Mouse (Mus musculus) embryonic facial prominence, embryonic 13.5 days (tissue): Measurements from ENCODE around the gene Mmd. TPM values are rescaled to one million over a fixed set of nuclear protein-coding genes. Genes with fewer than 3 reads are reported as not detected.

ENCODE experiments used
- ATAC-seq: fragments of 200-750 bp; cut with Nextera tagmentation; 2 replicates; pipeline ENCODE4 v1.8.0; 2017; ENCODE audit warnings: low read depth; ENCODE audit not compliant: insufficient number of reproducible peaks, insufficient read depth, low FRiP score, low TSS enrichment
- H3K27ac ChIP-seq: fragments of 300-500 bp; sonication (generic); 2 replicates; pipeline ENCODE4 v1.5.1; 2015; ENCODE audit warnings: moderate library complexity, mild to moderate bottlenecking, inconsistent platforms
- H3K27me3 ChIP-seq: fragments of 300-500 bp; sonication (generic); 2 replicates; pipeline ENCODE4 v1.6.1; 2015; ENCODE audit warnings: mild to moderate bottlenecking, inconsistent platforms
- H3K36me3 ChIP-seq: fragments of 300-500 bp; sonication (generic); 2 replicates; pipeline ENCODE4 v1.6.1; 2015; ENCODE audit warnings: mild to moderate bottlenecking, inconsistent platforms
- H3K4me1 ChIP-seq: fragments of 300-500 bp; sonication (generic); 2 replicates; pipeline ENCODE4 v1.6.1; 2015; ENCODE audit warnings: inconsistent platforms
- H3K4me2 ChIP-seq: fragments of 300-500 bp; sonication (generic); 2 replicates; pipeline ENCODE4 v1.6.1; 2015; ENCODE audit warnings: moderate library complexity, mild to moderate bottlenecking, inconsistent platforms
- H3K4me3 ChIP-seq: fragments of 300-500 bp; sonication (generic); 2 replicates; pipeline ENCODE4 v1.5.1; 2015; ENCODE audit warnings: mild to moderate bottlenecking, inconsistent platforms
- H3K9ac ChIP-seq: fragments of 300-500 bp; sonication (generic); 2 replicates; pipeline ENCODE4 v1.6.1; 2015; ENCODE audit warnings: mild to moderate bottlenecking, inconsistent platforms
- H3K9me3 ChIP-seq: fragments of 300-500 bp; sonication (generic); 2 replicates; pipeline ENCODE4 v1.6.1; 2016; ENCODE audit warnings: inconsistent platforms
- WGBS: fragments of 180-500 bp; shearing (Covaris S2); methylation state at CpG from one replicate; pipeline ENCODE4 v1.1.7; 2015; ENCODE audit warnings: mixed read lengths; 5-methylcytosine and 5-hydroxymethylcytosine counted together
- polyA plus RNA-seq: library from polyadenylated mRNA; unstranded; fragments of >200 nt; fragmentation: Nextera tagmentation; extraction: Ambion mirVana; gene quantifications from 2 replicates; pipeline ENCODE4 v1.2.1, GENCODE M21; 2015

Gene Mmd
- 47.5 and 49.1 TPM in 2 replicates for polyA plus RNA-seq

DNA sequence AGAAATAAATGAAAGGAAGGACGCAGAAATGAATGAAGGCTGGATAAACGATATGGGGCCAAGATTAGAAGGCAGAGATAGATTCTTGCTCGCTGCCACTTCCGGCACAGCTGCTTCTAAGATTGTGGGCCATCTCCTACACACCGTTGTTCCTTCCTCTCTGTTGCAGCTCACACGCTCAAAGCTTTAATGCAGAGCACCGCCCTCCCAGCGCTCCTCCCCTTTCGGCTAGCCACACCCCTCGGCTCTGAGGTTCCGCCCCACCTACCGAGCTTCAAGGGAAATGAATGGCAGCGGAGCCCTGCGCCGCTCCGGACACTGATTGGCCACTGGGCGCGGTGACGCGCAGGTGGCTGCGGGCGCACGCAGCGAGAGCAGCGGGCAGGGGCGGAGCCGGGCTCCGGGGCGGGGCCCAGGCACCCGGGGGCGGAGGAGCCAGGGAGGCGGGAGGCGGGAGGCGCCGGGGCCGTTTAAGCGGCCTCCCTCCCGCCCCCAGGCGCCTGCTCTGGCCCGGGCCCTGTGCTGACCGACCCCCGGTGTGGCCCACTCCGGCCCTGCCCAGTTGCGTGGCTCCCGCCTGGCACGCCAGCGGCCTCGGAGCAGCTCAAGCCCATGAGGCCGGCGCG lies at the start of gene Mmd:
Gene Mmd, plus strand, starts transcription at position 432 of the 626 bp plus-strand sequence.
- no peaks in the 10 kb centered on the region for H3K9me3 ChIP-seq
- H3K4me3 ChIP-seq = peak within 1 kb of the TSS; percentile 85
- ATAC-seq = peak; percentile 98
- no peaks in the 10 kb centered on the region for H3K27me3 ChIP-seq
- H3K4me2 ChIP-seq = peak within 1 kb of the TSS; percentile 81
- under 1% methylated on average over 51 of the region's 51 CpGs for WGBS
- peak within 1 kb of the TSS; percentile 89 for H3K27ac ChIP-seq
- peak within 1 kb of the TSS; percentile 97 for H3K9ac ChIP-seq
- no peaks in the 10 kb centered on the region for H3K36me3 ChIP-seq
- H3K4me1 ChIP-seq = peaks cover 34% of the 10 kb centered on the region

DNA sequence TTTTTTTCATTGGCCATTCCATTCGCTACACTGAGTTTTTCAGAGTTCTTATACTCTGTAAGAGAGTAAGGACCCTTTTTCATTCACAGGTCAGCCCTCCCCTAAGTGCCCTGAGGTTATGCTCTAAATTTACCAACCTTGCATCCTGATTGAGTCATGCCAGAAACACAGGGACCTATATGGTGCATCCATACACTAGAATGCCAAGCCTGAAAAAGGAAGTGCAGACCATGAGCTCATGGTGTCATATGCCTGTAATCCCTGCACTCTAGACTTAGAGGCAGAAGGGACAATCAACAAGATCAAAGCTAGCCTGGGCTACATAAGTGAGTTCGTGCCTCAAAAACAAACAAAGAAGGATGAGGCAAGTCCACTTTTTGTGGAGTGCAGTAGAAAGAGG lies 48.4 kb upstream of the Mmd start:
- no peaks in the 10 kb centered on the region for H3K9me3 ChIP-seq
- ATAC-seq = no peak
- no peak overlapping the region for H3K4me2 ChIP-seq
- no peaks in the 10 kb centered on the region for H3K27me3 ChIP-seq
- H3K4me1 ChIP-seq = peaks cover 7% of the 10 kb centered on the region
- H3K4me3 ChIP-seq = no peak overlapping the region
- no peak overlapping the region for H3K27ac ChIP-seq
- WGBS = 84% methylated on average over 2 of the region's 2 CpGs
- no peak overlapping the region for H3K9ac ChIP-seq
- H3K36me3 ChIP-seq = no peaks in the 10 kb centered on the region

DNA sequence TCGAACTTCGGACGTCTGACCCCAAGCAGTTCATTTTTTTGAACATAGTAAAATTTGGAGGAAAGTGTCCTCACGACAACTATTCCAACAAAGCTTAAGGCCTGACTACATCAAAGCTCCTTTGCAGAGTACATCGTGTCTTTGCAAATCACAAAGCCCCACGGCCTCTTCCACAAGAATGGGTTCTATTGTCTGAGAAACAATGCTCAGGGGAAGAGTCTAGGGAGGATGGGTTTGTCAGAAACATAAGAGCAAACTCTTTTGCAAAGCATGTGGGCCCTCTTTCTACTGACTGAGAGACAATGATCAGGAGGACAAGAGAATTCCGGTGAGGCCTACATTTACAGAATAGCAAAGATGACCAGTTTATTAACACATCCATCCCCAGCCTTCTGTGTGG lies 35.0 kb upstream of the Mmd start:
- no peak for ATAC-seq
- H3K27ac ChIP-seq = no peak overlapping the region
- no peaks in the 10 kb centered on the region for H3K27me3 ChIP-seq
- WGBS = 70% methylated on average over 7 of the region's 7 CpGs
- H3K36me3 ChIP-seq = no peaks in the 10 kb centered on the region
- no peaks in the 10 kb centered on the region for H3K9me3 ChIP-seq
- no peak overlapping the region for H3K9ac ChIP-seq
- H3K4me3 ChIP-seq = no peak overlapping the region
- H3K4me2 ChIP-seq = no peak overlapping the region
- no peaks in the 10 kb centered on the region for H3K4me1 ChIP-seq

DNA sequence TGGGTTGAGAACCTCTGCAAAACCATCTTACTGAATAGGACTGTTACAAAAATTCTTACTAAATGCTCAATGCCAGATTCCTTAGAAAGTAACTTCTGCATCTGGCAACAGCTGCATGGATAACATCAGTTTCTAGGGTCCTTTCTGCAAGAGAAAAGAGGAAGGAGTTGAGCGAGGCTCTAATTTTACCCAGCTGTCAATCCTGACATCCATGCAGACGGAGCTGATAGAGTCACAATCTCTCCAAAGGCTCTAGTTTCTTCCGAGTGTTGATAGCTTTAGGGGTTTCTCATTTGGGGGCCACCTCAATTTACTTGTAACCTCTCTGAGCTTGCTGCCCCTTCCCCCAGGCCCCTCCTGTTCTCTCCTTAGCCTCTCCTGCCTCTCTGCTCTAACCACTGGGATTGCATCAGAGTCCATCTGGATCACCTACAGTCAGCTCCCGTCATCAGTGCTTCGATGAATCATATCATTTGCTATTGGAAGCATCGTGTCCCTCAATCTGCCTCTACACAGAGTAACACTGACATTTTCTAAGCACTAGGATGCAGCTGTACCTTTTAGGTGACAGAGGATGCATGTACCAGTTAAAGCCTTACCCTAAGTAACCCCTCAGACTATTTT lies 29.1 kb upstream of the Mmd start:
- no peak overlapping the region for H3K4me3 ChIP-seq
- H3K9me3 ChIP-seq = no peaks in the 10 kb centered on the region
- no peaks in the 10 kb centered on the region for H3K27me3 ChIP-seq
- H3K4me2 ChIP-seq = no peak overlapping the region
- no peaks in the 10 kb centered on the region for H3K36me3 ChIP-seq
- peaks cover 17% of the 10 kb centered on the region for H3K4me1 ChIP-seq
- no peak overlapping the region for H3K9ac ChIP-seq
- 38% methylated on average over 6 of the region's 6 CpGs for WGBS
- peak overlapping the region; percentile 49 for H3K27ac ChIP-seq
- ATAC-seq = no peak

DNA sequence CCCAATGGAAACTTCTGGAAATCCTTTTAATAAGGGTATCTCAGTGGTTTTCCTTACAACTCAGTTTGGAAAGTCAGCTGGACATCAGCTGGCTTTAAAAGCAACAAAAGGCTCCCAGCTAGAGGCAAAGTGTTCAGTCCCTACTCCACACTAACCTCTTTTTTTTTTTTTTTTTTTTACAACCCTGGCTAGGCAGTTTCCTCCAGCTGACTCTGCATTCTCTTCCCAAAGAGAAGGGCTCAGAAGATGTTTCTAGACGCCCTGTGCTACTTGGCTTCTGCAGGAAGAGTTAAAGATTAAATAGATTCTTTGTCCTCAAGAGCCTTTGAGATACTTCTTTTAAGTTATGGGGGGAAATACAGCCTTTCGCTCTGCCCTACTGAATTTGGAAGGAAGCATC lies 28.5 kb upstream of the Mmd start:
- H3K36me3 ChIP-seq = no peaks in the 10 kb centered on the region
- H3K4me2 ChIP-seq = no peak overlapping the region
- no peaks in the 10 kb centered on the region for H3K9me3 ChIP-seq
- no peak overlapping the region for H3K9ac ChIP-seq
- H3K4me1 ChIP-seq = peaks cover 17% of the 10 kb centered on the region
- H3K27me3 ChIP-seq = no peaks in the 10 kb centered on the region
- H3K27ac ChIP-seq = 0 out of 2 replicates have a peak overlapping the region, but pooled peaks have one; percentile 49
- no peak for ATAC-seq
- no peak overlapping the region for H3K4me3 ChIP-seq
- 16% methylated on average over 2 of the region's 2 CpGs for WGBS

DNA sequence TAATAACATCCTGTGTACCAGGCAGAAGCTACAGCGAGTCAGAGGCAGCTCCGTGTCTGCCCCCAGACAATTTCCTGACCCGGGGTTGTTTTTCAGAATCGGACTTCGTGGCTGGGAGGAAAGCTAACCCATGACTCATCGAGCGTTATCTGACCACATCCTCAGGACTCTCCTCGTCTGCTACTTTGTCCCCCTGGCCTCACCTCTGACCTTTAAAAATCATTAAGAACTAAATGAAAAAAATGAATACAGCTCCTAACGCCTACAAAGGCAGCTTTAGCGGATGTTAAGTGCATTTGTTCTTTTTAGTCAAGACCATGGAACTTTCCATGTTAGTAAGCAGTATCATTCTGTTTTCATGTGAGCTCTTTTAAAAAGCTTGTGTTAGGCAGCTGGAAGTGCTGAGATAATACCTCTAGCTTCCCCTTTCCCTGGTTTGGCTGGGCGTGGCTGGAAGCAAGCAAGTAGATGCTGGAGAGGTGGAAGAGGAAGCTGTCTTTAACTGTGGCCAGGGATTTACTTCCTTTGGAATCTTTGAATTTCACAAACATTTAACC lies 24.3 kb upstream of the Mmd start:
- ATAC-seq = no peak
- H3K9me3 ChIP-seq = no peaks in the 10 kb centered on the region
- 51% methylated on average over 11 of the region's 11 CpGs for WGBS
- no peak overlapping the region for H3K9ac ChIP-seq
- H3K27me3 ChIP-seq = no peaks in the 10 kb centered on the region
- H3K4me1 ChIP-seq = peaks cover 16% of the 10 kb centered on the region
- H3K4me3 ChIP-seq = no peak overlapping the region
- H3K4me2 ChIP-seq = no peak overlapping the region
- no peak overlapping the region for H3K27ac ChIP-seq
- no peaks in the 10 kb centered on the region for H3K36me3 ChIP-seq

DNA sequence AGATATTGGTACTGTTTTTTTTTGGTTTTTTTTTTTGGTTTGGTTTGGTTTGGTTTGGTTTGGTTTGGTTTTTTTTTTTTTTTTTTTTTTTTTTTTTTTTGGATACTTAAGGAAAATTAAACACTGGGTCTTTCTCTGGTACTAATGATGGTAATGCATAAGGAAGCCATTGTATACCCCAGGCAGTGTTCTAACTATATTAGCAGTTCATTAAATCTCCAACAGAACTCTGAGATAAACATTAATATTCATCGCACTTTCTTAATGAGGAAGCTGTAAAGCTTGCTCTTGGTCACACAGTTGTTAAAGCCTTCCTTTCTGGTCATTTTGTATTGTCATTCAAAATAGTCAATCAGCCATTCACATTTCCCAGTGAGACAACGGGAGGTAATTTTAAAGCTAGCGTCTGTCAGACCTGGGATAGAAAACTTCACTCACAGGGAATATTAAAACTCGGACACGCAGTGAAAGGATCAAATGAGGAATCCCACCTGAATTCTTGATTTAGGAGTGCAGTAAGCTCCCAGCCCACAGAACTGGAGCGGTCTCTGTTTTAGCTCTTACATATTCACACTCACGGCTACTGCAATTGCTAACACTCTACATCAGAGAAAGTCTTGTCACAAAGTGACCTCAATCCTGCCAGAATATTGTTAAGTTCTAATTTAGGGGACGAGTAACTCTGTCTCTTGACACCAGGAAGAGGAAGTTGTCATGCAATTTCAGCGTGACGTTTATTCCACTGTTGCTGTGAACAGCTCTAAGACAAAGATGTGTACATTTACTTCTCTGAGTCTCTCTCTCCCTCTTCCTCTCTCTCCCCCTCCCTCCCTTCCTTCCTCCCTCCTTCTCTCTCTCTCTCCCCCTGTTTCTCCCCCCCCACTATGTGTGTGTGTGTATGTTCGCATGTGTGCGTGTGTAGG lies 22.0 kb upstream of the Mmd start:
- H3K27ac ChIP-seq = no peak overlapping the region
- no peak for ATAC-seq
- H3K4me2 ChIP-seq = no peak overlapping the region
- H3K27me3 ChIP-seq = no peaks in the 10 kb centered on the region
- no peaks in the 10 kb centered on the region for H3K36me3 ChIP-seq
- WGBS = 64% methylated on average over 12 of the region's 12 CpGs
- H3K4me1 ChIP-seq = 0 out of 2 replicates have a peak, but pooled peaks cover 11% of the 10 kb centered on the region
- H3K9ac ChIP-seq = no peak overlapping the region
- H3K9me3 ChIP-seq = no peaks in the 10 kb centered on the region
- no peak overlapping the region for H3K4me3 ChIP-seq

DNA sequence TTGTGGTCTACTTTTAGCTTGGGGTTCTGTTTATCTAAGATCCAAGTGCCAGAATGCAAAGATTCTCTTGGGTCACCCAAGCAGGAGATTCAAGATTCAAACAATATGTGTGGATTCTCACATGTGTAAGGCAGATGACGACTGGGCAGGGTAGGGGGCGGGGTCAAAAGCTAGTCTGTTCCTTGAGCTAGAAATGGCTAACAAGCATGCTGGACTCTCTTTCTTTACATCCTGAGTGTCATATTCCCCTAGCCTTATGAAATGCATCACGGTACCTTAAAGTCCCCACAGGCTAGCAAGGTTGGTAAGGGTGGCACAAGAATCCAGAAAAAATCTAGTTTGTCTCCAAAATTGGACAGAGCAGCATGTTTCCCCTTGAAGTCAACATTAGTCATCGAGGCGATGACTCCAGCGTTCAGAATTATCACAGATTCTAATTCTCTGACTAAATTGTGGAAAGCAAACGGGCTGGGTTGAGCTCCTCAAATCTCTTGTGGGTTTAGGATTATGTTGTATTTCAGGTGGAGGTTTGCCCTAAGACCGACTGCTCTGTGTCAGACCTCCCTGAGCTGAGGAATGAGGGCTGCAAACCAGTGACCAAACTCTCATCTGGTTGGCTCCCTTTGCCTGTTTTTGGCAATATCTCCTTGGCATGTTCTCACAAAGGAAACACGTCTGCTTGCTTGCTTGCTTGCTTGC lies 20.9 kb upstream of the Mmd start:
- ATAC-seq = no peak
- no peak overlapping the region for H3K27ac ChIP-seq
- no peak overlapping the region for H3K9ac ChIP-seq
- H3K36me3 ChIP-seq = no peaks in the 10 kb centered on the region
- H3K4me2 ChIP-seq = no peak overlapping the region
- H3K27me3 ChIP-seq = no peaks in the 10 kb centered on the region
- 69% methylated on average over 9 of the region's 9 CpGs for WGBS
- H3K4me1 ChIP-seq = 0 out of 2 replicates have a peak, but pooled peaks cover 11% of the 10 kb centered on the region
- H3K9me3 ChIP-seq = no peaks in the 10 kb centered on the region
- H3K4me3 ChIP-seq = no peak overlapping the region

DNA sequence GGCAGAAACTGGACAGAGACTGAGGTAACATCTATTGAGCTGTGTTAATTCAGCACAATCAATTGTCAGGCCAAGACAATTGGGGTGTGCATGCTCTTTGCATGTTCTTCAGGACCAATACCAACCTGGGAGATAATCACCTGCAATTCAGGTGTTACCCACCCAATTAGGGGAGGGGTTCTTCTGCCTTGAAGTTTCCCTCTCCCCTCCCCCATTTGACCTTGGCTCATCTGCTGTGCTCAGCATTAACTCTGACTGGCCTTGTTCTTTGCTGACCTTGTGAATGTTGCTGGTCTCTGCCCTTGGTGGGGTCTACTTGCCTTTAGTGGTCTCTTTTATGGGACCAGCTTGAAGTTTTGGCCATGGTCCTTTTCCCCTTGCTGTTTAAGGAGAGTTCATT lies 19.5 kb upstream of the Mmd start:
- H3K9ac ChIP-seq = no peak overlapping the region
- no peak overlapping the region for H3K4me3 ChIP-seq
- no peaks in the 10 kb centered on the region for H3K9me3 ChIP-seq
- H3K27ac ChIP-seq = no peak overlapping the region
- no peaks in the 10 kb centered on the region for H3K27me3 ChIP-seq
- no peak overlapping the region for H3K4me2 ChIP-seq
- H3K36me3 ChIP-seq = no peaks in the 10 kb centered on the region
- H3K4me1 ChIP-seq = 0 out of 2 replicates have a peak, but pooled peaks cover 11% of the 10 kb centered on the region
- ATAC-seq = no peak

DNA sequence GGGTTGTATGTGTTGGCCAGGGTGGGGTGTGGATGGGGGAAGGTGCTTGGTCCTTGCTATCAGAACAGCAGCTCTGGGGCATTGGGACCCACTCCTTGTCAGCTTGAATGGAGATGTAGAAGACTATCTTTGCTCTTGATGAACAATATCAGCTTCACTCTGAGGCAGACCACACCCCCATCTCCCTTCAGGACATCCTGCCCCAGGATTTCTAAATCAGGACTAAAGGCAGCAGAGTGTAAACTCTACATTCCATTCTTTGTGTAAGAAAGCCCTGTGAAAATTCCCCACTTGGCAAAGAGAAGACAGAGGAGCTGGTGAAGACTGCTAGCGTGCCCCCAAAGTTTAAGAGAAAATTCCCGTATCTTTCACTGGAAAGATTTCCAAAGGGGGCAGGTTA lies 18.6 kb upstream of the Mmd start:
- no peaks in the 10 kb centered on the region for H3K9me3 ChIP-seq
- H3K27ac ChIP-seq = no peak overlapping the region
- WGBS = 65% methylated on average over 2 of the region's 2 CpGs
- H3K4me2 ChIP-seq = no peak overlapping the region
- ATAC-seq = no peak
- H3K4me1 ChIP-seq = 0 out of 2 replicates have a peak, but pooled peaks cover 11% of the 10 kb centered on the region
- no peaks in the 10 kb centered on the region for H3K27me3 ChIP-seq
- no peak overlapping the region for H3K9ac ChIP-seq
- no peak overlapping the region for H3K4me3 ChIP-seq
- no peaks in the 10 kb centered on the region for H3K36me3 ChIP-seq

DNA sequence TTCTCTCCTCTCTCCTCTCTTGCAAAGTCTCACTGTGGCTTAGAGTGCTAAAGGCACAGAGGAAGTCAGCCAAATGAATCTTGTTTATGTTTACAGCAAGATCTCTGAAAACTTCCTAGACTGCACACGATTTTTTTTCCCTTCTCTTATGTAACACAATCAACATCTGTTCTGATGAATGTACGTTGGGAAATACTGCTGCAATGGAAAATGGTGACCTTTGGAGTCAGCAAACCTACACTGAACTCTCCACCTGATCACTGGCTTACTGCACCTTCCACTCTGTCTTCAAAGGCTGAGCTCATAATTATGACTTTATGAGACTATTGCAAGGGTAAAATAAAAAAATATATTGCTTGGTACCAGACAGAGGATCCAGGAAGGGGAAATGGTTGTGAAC lies 17.6 kb upstream of the Mmd start:
- H3K4me3 ChIP-seq = no peak overlapping the region
- H3K27ac ChIP-seq = no peak overlapping the region
- H3K27me3 ChIP-seq = no peaks in the 10 kb centered on the region
- no peak overlapping the region for H3K4me2 ChIP-seq
- H3K9me3 ChIP-seq = no peaks in the 10 kb centered on the region
- WGBS = 47% methylated on average over 2 of the region's 2 CpGs
- no peaks in the 10 kb centered on the region for H3K36me3 ChIP-seq
- no peak overlapping the region for H3K9ac ChIP-seq
- no peak for ATAC-seq
- 0 out of 2 replicates have a peak, but pooled peaks cover 11% of the 10 kb centered on the region for H3K4me1 ChIP-seq
